Mouse (Mus musculus) liver, embryonic 16.5 days (tissue): Measurements from ENCODE around the gene Lrmda. TPM values are rescaled to one million over a fixed set of nuclear protein-coding genes. Genes with fewer than 3 reads are reported as not detected.

Experiments
- ATAC-seq: fragments of 200-750 bp; cut with Nextera tagmentation; 2 replicates; pipeline ENCODE4 v1.8.0; 2017; ENCODE audit warnings: low read depth, mild to moderate bottlenecking, moderate number of reproducible peaks, moderate library complexity
- H3K27ac ChIP-seq: fragments of 300-500 bp; sonication (generic); 2 replicates; pipeline ENCODE4 v1.5.1; 2014; ENCODE audit warnings: mild to moderate bottlenecking, low read length
- H3K27me3 ChIP-seq: fragments of 300-500 bp; sonication (generic); 2 replicates; pipeline ENCODE4 v1.6.1; 2014; ENCODE audit warnings: low read depth, low read length, mixed read lengths; ENCODE audit not compliant: control insufficient read depth, insufficient read depth
- H3K36me3 ChIP-seq: fragments of 300-500 bp; sonication (generic); 2 replicates; pipeline ENCODE4 v1.6.1; 2014; ENCODE audit warnings: mild to moderate bottlenecking; ENCODE audit not compliant: control insufficient read depth, insufficient read depth
- H3K4me1 ChIP-seq: fragments of 300-500 bp; sonication (generic); 2 replicates; pipeline ENCODE4 v1.6.1; 2014; ENCODE audit warnings: low read depth, low read length, mixed read lengths; ENCODE audit not compliant: control insufficient read depth
- H3K4me2 ChIP-seq: fragments of 300-500 bp; sonication (generic); 2 replicates; pipeline ENCODE4 v1.6.1; 2014; ENCODE audit warnings: low read depth, low read length, mixed read lengths
- H3K4me3 ChIP-seq: fragments of 300-500 bp; sonication (generic); 2 replicates; pipeline ENCODE4 v1.5.1; 2014; ENCODE audit warnings: low read depth, mild to moderate bottlenecking, low read length
- H3K9ac ChIP-seq: fragments of 300-500 bp; sonication (generic); 2 replicates; pipeline ENCODE4 v1.6.1; 2014; ENCODE audit warnings: low read depth, low read length
- H3K9me3 ChIP-seq: fragments of 300-500 bp; sonication (generic); replicated peaks from 2 replicates; pipeline ENCODE4 v1.6.1; 2016; ENCODE audit warnings: low read length; ENCODE audit not compliant: control insufficient read depth
- WGBS: fragments of 180-500 bp; shearing (Covaris S2); extraction: QIAGEN DNeasy Blood & Tissue Kit; methylation state at CpG from one replicate; pipeline ENCODE4 v1.1.7; 2014; ENCODE audit not compliant: insufficient replicate concordance; 5-methylcytosine and 5-hydroxymethylcytosine counted together
- polyA plus RNA-seq: library from polyadenylated mRNA; unstranded; fragments of >200 nt; fragmentation: Nextera tagmentation; extraction: Ambion mirVana; gene quantifications from 2 replicates; pipeline ENCODE4 v1.2.1, GENCODE M21; 2015

The Lrmda gene
- polyA plus RNA-seq, 1 experiment from 2014 or later: 0.46 TPM

GRCm38 (mm10) chr14:22710071-22710661 is 690.7 kb downstream of the Lrmda start:
- no peak for ATAC-seq
- no peaks in the 10 kb centered on the region for H3K27me3 ChIP-seq
- 58% methylated on average over 6 of the region's 6 CpGs for WGBS
- no peaks in the 10 kb centered on the region for H3K9me3 ChIP-seq
- no peak overlapping the region for H3K4me3 ChIP-seq
- H3K4me1 ChIP-seq: no peaks in the 10 kb centered on the region
- no peak overlapping the region for H3K4me2 ChIP-seq
- H3K9ac ChIP-seq: no peak overlapping the region
- H3K36me3 ChIP-seq: no peaks in the 10 kb centered on the region
- no peak overlapping the region for H3K27ac ChIP-seq

DNA sequence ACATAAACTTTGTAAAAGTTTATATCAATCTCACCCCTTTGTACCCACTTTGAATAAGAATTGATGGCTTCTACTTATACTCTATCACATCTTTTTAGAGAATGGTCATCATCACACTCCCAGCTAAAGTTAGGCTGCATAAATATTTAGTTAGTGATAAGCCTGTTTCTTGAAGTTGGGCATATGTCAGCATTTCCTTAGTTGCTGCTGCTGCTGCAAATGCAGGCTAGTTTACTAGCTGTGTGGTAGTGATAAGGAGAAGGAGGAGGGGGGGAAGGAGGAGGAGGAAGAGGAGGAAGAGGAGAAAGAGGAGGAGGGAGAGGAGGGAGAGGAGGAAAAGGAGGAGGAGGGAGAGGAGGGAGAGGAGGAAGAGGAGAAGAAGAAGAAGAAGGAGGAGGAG is 692.9 kb downstream of the Lrmda start:
- Histone ChIP-seq H3K27me3 (no peaks in the 10 kb centered on the region), H3K9ac (no peak overlapping the region), H3K4me2 (no peak overlapping the region), H3K4me3 (no peak overlapping the region), H3K36me3 (no peaks in the 10 kb centered on the region), H3K9me3 (no peaks in the 10 kb centered on the region), H3K27ac (no peak overlapping the region), H3K4me1 (no peaks in the 10 kb centered on the region)
- ATAC-seq: no peak

- no peaks in the 10 kb centered on the region for H3K27me3 ChIP-seq
- H3K4me2 ChIP-seq: no peak overlapping the region
- no peaks in the 10 kb centered on the region for H3K4me1 ChIP-seq
- no peak overlapping the region for H3K4me3 ChIP-seq
- H3K9me3 ChIP-seq: no peaks in the 10 kb centered on the region
- H3K9ac ChIP-seq: no peak overlapping the region
- 41% methylated on average over 6 of the region's 6 CpGs for WGBS
- no peaks in the 10 kb centered on the region for H3K36me3 ChIP-seq
- H3K27ac ChIP-seq: no peak overlapping the region
- ATAC-seq: no peak
Observed at GRCm38 (mm10) chr14:22715581-22716378, 696.3 kb downstream of the Lrmda start.

- no peak overlapping the region for H3K27ac ChIP-seq
- 47% methylated on average over 1 of the region's 1 CpGs for WGBS
- H3K9ac ChIP-seq: no peak overlapping the region
- H3K9me3 ChIP-seq: no peaks in the 10 kb centered on the region
- H3K4me3 ChIP-seq: no peak overlapping the region
- H3K4me1 ChIP-seq: no peaks in the 10 kb centered on the region
- H3K4me2 ChIP-seq: no peak overlapping the region
- no peaks in the 10 kb centered on the region for H3K36me3 ChIP-seq
- H3K27me3 ChIP-seq: no peaks in the 10 kb centered on the region
- ATAC-seq: no peak
Observed at GRCm38 (mm10) chr14:22719968-22720367, 700.5 kb downstream of the Lrmda start.

GRCm38 (mm10) chr14:22721845-22722244 is 702.3 kb downstream of the Lrmda start:
- H3K27ac ChIP-seq: no peak overlapping the region
- no peak overlapping the region for H3K9ac ChIP-seq
- no peak overlapping the region for H3K4me3 ChIP-seq
- H3K4me2 ChIP-seq: no peak overlapping the region
- no peaks in the 10 kb centered on the region for H3K36me3 ChIP-seq
- no peaks in the 10 kb centered on the region for H3K27me3 ChIP-seq
- no peaks in the 10 kb centered on the region for H3K9me3 ChIP-seq
- WGBS: 57% methylated on average over 5 of the region's 5 CpGs
- ATAC-seq: no peak
- no peaks in the 10 kb centered on the region for H3K4me1 ChIP-seq

DNA sequence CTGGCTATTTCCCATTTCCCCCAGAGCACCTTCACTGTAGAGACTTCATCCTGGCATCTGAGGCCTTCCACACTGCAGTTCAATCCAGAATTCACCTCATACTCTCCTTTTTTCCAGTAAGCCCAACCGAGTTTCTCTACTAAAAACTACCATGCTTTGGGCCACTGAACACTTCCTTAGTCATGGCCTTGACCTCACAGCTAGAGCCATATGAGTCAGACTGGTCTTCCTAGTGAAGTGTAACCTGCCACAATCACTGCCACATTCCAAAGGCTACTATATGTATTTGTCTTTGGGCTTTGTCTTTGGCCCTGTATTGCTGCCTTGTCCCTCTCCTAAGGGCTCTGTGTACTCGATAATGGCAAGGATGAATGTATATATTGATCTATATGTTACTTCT is 708.0 kb downstream of the Lrmda start:
- Histone ChIP-seq H3K27ac (no peak overlapping the region), H3K4me2 (no peak overlapping the region), H3K27me3 (no peaks in the 10 kb centered on the region), H3K4me1 (no peaks in the 10 kb centered on the region), H3K36me3 (no peaks in the 10 kb centered on the region), H3K9me3 (no peaks in the 10 kb centered on the region), H3K9ac (no peak overlapping the region), H3K4me3 (no peak overlapping the region)
- WGBS: 35% methylated on average over 2 of the region's 2 CpGs
- ATAC-seq: no peak

DNA sequence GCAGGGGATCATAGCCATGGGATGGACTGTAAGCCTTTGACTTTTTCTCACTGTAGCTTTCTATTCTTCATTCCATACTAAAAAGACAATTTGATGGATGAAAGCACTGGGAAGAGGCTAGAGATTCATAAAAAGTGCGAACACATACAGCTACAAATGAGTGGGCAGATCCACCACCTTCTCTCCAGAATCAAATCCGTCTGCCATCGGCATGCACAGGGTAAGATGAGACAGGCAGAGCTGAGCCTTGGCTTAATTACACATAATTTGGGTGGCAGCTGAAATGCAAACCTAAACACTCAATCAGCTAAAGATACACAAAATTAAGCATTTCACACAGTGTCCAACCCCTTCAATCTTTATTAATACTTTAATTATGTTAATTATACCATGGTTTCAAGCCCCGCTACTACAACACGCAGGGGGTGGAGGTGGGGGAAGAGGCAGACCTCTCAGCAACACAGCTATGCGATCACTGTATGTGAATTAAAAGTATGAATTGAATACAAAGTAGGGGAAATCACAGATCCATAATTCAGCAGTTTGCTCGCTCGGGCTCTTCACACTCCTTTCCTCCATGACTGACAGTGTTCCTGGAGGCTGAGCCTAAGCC is 709.2 kb downstream of the Lrmda start:
- Histone ChIP-seq H3K4me3 (no peak overlapping the region), H3K27me3 (no peaks in the 10 kb centered on the region), H3K4me2 (no peak overlapping the region), H3K36me3 (no peaks in the 10 kb centered on the region), H3K27ac (no peak overlapping the region), H3K9ac (no peak overlapping the region), H3K9me3 (no peaks in the 10 kb centered on the region), H3K4me1 (no peaks in the 10 kb centered on the region)
- 67% methylated on average over 8 of the region's 8 CpGs for WGBS
- no peak for ATAC-seq

- 72% methylated on average over 11 of the region's 11 CpGs for WGBS
- H3K36me3 ChIP-seq: no peaks in the 10 kb centered on the region
- H3K4me3 ChIP-seq: no peak overlapping the region
- no peaks in the 10 kb centered on the region for H3K27me3 ChIP-seq
- no peaks in the 10 kb centered on the region for H3K4me1 ChIP-seq
- H3K9ac ChIP-seq: no peak overlapping the region
- H3K4me2 ChIP-seq: no peak overlapping the region
- no peaks in the 10 kb centered on the region for H3K9me3 ChIP-seq
- H3K27ac ChIP-seq: no peak overlapping the region
- ATAC-seq: no peak
Observed at GRCm38 (mm10) chr14:22738603-22739002, 719.1 kb downstream of the Lrmda start.

GRCm38 (mm10) chr14:22742527-22742926 is 723.0 kb downstream of the Lrmda start:
- Histone ChIP-seq H3K9ac (no peak overlapping the region), H3K36me3 (no peaks in the 10 kb centered on the region), H3K4me3 (no peak overlapping the region), H3K4me2 (no peak overlapping the region), H3K27me3 (no peaks in the 10 kb centered on the region), H3K27ac (no peak overlapping the region), H3K4me1 (no peaks in the 10 kb centered on the region), H3K9me3 (no peaks in the 10 kb centered on the region)
- ATAC-seq: no peak
